Comparison of ENCODE assay signal across 27 mouse cellular contexts in the genomic region with DNA sequence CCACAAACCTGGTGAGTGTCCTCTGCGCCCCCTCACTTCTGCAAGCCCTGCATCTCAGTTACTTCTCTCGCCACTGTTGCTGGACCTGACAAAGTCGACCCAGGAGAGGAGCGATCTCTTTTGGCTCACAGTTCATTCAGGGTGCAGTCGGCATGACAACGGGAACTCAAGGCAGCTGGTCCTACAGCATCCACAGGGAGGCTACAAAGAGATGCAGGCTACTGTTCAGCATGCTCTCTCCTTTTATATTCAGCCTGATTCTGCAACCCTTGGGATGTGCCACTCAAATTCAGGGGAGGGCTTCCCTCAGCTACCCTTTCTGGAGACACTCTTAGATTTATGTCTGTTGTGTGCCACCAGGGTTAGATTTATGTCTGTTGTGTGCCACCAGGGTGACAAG. TPM values are rescaled to one million over a fixed set of nuclear protein-coding genes. Genes with fewer than 3 reads are reported as not detected.
A peak's percentile ranks its signal among the peaks of the same experiment; 100 is the strongest.
DNase-seq lines count a peak whose midpoint lies in the region; ATAC-seq lines count a peak whose summit lies in the region.
"Had no signal": no experiment of that assay in that cellular context is flagged by ENCODE, and none has a peak within 500 bp of the region (broad histone marks: within the 10 kb centered on the region; RNA-seq: fewer than 3 reads in every experiment).

No protein-coding gene starts in this region.

- no peaks in the 10 kb centered on the region for H3K27me3 ChIP-seq in hindbrain, embryonic 11.5 days (ENCODE audit: control insufficient read depth, insufficient read depth, low read length)
- H3K27me3 ChIP-seq in hindbrain, embryonic 12.5 days: no peaks in the 10 kb centered on the region; the same call in 1 of the 2 replicates
- no peaks in the 10 kb centered on the region for H3K27me3 ChIP-seq in neural tube, embryonic 11.5 days (ENCODE audit: control insufficient read depth, insufficient read depth, low read length)
- peaks cover 6% of the 10 kb centered on the region; the same call in 1 of the 2 replicates for H3K27me3 ChIP-seq in liver, embryonic 11.5 days (replicated peaks; ENCODE audit: control insufficient read depth, insufficient read depth, low read length)
- H3K27me3 ChIP-seq: embryonic facial prominence, embryonic 12.5 days; hindbrain, embryonic 15.5 days; intestine, embryonic 15.5 days; stomach, embryonic 15.5 days had no signal

- H3K9me3 ChIP-seq in hindbrain, embryonic 11.5 days (ENCODE audit: control insufficient read depth, low read length): no peaks in the 10 kb centered on the region
- H3K9me3 ChIP-seq in hindbrain, embryonic 12.5 days (replicated peaks): no peaks in the 10 kb centered on the region
- H3K9me3 ChIP-seq in neural tube, embryonic 11.5 days (ENCODE audit: control insufficient read depth, low read length): no peaks in the 10 kb centered on the region
- H3K9me3 ChIP-seq in liver, embryonic 11.5 days (ENCODE audit: control insufficient read depth, low read length): no peaks in the 10 kb centered on the region
- H3K9me3 ChIP-seq: embryonic facial prominence, embryonic 12.5 days; heart, embryonic 10.5 days; heart, embryonic 15.5 days; hindbrain, embryonic 15.5 days; intestine, embryonic 15.5 days; limb, embryonic 15.5 days; neural tube, embryonic 15.5 days; stomach, embryonic 15.5 days had no signal

- no peaks in the 10 kb centered on the region for H3K4me1 ChIP-seq in hindbrain, embryonic 11.5 days (replicated peaks; ENCODE audit: control insufficient read depth, insufficient read depth, low read length)
- peaks cover 16% of the 10 kb centered on the region for H3K4me1 ChIP-seq in hindbrain, embryonic 12.5 days
- 0 out of 2 replicates have a peak, but pooled peaks cover 6% of the 10 kb centered on the region for H3K4me1 ChIP-seq in neural tube, embryonic 11.5 days (ENCODE audit: control insufficient read depth, insufficient read depth, low read length)
- H3K4me1 ChIP-seq in liver, embryonic 11.5 days (replicated peaks; ENCODE audit: control insufficient read depth, insufficient read depth, low read length): no peaks in the 10 kb centered on the region
- H3K4me1 ChIP-seq: intestine, embryonic 15.5 days; stomach, embryonic 15.5 days had no signal

- H3K4me3 ChIP-seq in hindbrain, embryonic 11.5 days (ENCODE audit: low read depth, low read length): no peak overlapping the region
- no peak overlapping the region for H3K4me3 ChIP-seq in hindbrain, embryonic 12.5 days
- H3K4me3 ChIP-seq in neural tube, embryonic 11.5 days (ENCODE audit: low read depth, low read length): no peak overlapping the region
- H3K4me3 ChIP-seq in liver, embryonic 11.5 days (ENCODE audit: low read depth, low read length): no peak overlapping the region
- H3K4me3 ChIP-seq: embryonic facial prominence, embryonic 12.5 days; heart, embryonic 10.5 days; heart, embryonic 15.5 days; hindbrain, embryonic 15.5 days; intestine, embryonic 15.5 days; limb, embryonic 15.5 days; neural tube, embryonic 15.5 days; stomach, embryonic 15.5 days had no signal

- 44% methylated on average over 6 of the region's 6 CpGs for WGBS in hindbrain, embryonic 11.5 days
- 45% methylated on average over 6 of the region's 6 CpGs for WGBS in hindbrain, embryonic 12.5 days
- WGBS in neural tube, embryonic 11.5 days: 48% methylated on average over 6 of the region's 6 CpGs
- WGBS in liver, embryonic 11.5 days: 74% methylated on average over 6 of the region's 6 CpGs

- H3K36me3 ChIP-seq in hindbrain, embryonic 11.5 days (ENCODE audit: control insufficient read depth, insufficient read depth, low read length): no peaks in the 10 kb centered on the region
- no peaks in the 10 kb centered on the region for H3K36me3 ChIP-seq in hindbrain, embryonic 12.5 days
- no peaks in the 10 kb centered on the region for H3K36me3 ChIP-seq in neural tube, embryonic 11.5 days (ENCODE audit: control insufficient read depth, insufficient read depth, low read length)
- no peaks in the 10 kb centered on the region for H3K36me3 ChIP-seq in liver, embryonic 11.5 days (ENCODE audit: control insufficient read depth, insufficient read depth, low read length)
- H3K36me3 ChIP-seq: embryonic facial prominence, embryonic 12.5 days; heart, embryonic 10.5 days; heart, embryonic 15.5 days; hindbrain, embryonic 15.5 days; intestine, embryonic 15.5 days; limb, embryonic 15.5 days; neural tube, embryonic 15.5 days; stomach, embryonic 15.5 days had no signal

- peak; percentile 19; the same call in 1 of the 2 replicates for ATAC-seq in hindbrain, embryonic 11.5 days (ENCODE audit: low FRiP score)
- ATAC-seq in hindbrain, embryonic 12.5 days (ENCODE audit: low FRiP score): no peak
- ATAC-seq in neural tube, embryonic 11.5 days (ENCODE audit: insufficient read depth, low FRiP score, low TSS enrichment): no peak; the same call in 1 of the 2 replicates
- no peak for ATAC-seq in liver, embryonic 11.5 days (replicated peaks; ENCODE audit: low FRiP score)
- ATAC-seq: intestine, embryonic 15.5 days had no signal

- no peak overlapping the region for H3K27ac ChIP-seq in hindbrain, embryonic 11.5 days (ENCODE audit: low read depth, low read length)
- no peak overlapping the region for H3K27ac ChIP-seq in hindbrain, embryonic 12.5 days
- no peak overlapping the region for H3K27ac ChIP-seq in neural tube, embryonic 11.5 days (ENCODE audit: low read depth, low read length)
- no peak overlapping the region for H3K27ac ChIP-seq in liver, embryonic 11.5 days (ENCODE audit: low read depth, low read length)
- H3K27ac ChIP-seq: embryonic facial prominence, embryonic 12.5 days; heart, embryonic 10.5 days; heart, embryonic 15.5 days; hindbrain, embryonic 15.5 days; intestine, embryonic 15.5 days; limb, embryonic 15.5 days; liver, embryonic 14.5 days; neural tube, embryonic 15.5 days; stomach, embryonic 15.5 days had no signal

- H3K4me2 ChIP-seq in hindbrain, embryonic 11.5 days (replicated peaks; ENCODE audit: low read depth, low read length): no peak overlapping the region
- no peak overlapping the region for H3K4me2 ChIP-seq in hindbrain, embryonic 12.5 days (replicated peaks)
- H3K4me2 ChIP-seq in neural tube, embryonic 11.5 days (ENCODE audit: low read depth): no peak overlapping the region
- H3K4me2 ChIP-seq in liver, embryonic 11.5 days: no peak overlapping the region
- H3K4me2 ChIP-seq: embryonic facial prominence, embryonic 12.5 days; heart, embryonic 15.5 days; hindbrain, embryonic 15.5 days; intestine, embryonic 15.5 days; limb, embryonic 15.5 days; neural tube, embryonic 15.5 days; stomach, embryonic 15.5 days had no signal

- DNase-seq in hindbrain, embryonic 11.5 days (ENCODE audit: low spot score): no peak
- peak; percentile 37 for DNase-seq in neural tube, embryonic 11.5 days (ENCODE audit: low spot score)
- no peak for DNase-seq in neural tube, embryonic 10.5 days (ENCODE audit: extremely low spot score, low spot score)
- peak; percentile 12 for DNase-seq in brain, adult 2 months (ENCODE audit: low read depth, low spot score)
- DNase-seq in liver, embryonic 11.5 days (ENCODE audit: low spot score): no peak
- DNase-seq: adrenal gland, adult 8-10 months; B cell, adult 2 months; cerebellum, adult 11 months; cerebellum, adult 9-10 months; cerebellum, postnatal 36 days; gastrocnemius, postnatal 25 days; heart, adult 11 months; kidney, adult 2 months; kidney, postnatal 36 days; left cerebral cortex, postnatal 4 days; lung, adult 2 months; lung, postnatal 10 days had no signal

- H3K9ac ChIP-seq in hindbrain, embryonic 11.5 days (ENCODE audit: low read depth, low read length): no peak overlapping the region
- no peak overlapping the region for H3K9ac ChIP-seq in hindbrain, embryonic 12.5 days
- no peak overlapping the region for H3K9ac ChIP-seq in neural tube, embryonic 11.5 days (ENCODE audit: low read length)
- H3K9ac ChIP-seq in liver, embryonic 11.5 days (ENCODE audit: low read depth, low read length): no peak overlapping the region
- H3K9ac ChIP-seq: embryonic facial prominence, embryonic 12.5 days; heart, embryonic 15.5 days; hindbrain, embryonic 15.5 days; intestine, embryonic 15.5 days; limb, embryonic 15.5 days; liver, embryonic 14.5 days; neural tube, embryonic 15.5 days; stomach, embryonic 15.5 days had no signal

RNA-seq across cellular contexts. Expression of a gene that starts 45.0 kb away (rescaled TPM):
- 2.3 and 3.2 TPM in 2 replicates for polyA plus RNA-seq in hindbrain, embryonic 11.5 days (2014; fragmentation: Nextera tagmentation; extraction: Ambion mirVana)
- polyA plus RNA-seq in hindbrain, embryonic 12.5 days (2016; fragmentation: Nextera tagmentation; extraction: Ambion mirVana): 6.9 and 7.1 TPM in 2 replicates
- polyA plus RNA-seq in neural tube, embryonic 11.5 days (2014; fragmentation: Nextera tagmentation; extraction: Ambion mirVana): 3.0 and 3.6 TPM in 2 replicates
- polyA plus RNA-seq in liver, embryonic 11.5 days (2014; fragmentation: Nextera tagmentation; extraction: Ambion mirVana): 1.6 and 2.1 TPM in 2 replicates

RNA-seq across cellular contexts. Expression of a gene that starts 46.2 kb away (rescaled TPM):
- 14.8 and 21.1 TPM in 2 replicates for polyA plus RNA-seq in hindbrain, embryonic 11.5 days (2014; fragmentation: Nextera tagmentation; extraction: Ambion mirVana)
- 15.2 and 20.2 TPM in 2 replicates for polyA plus RNA-seq in hindbrain, embryonic 12.5 days (2016; fragmentation: Nextera tagmentation; extraction: Ambion mirVana)
- 25.6 and 29.6 TPM in 2 replicates for polyA plus RNA-seq in neural tube, embryonic 11.5 days (2014; fragmentation: Nextera tagmentation; extraction: Ambion mirVana)
- polyA plus RNA-seq in liver, embryonic 11.5 days (2014; fragmentation: Nextera tagmentation; extraction: Ambion mirVana): 0.66 and 1.2 TPM in 2 replicates

RNA-seq across cellular contexts. Expression of a gene that starts 55.5 kb away (rescaled TPM):
- polyA plus RNA-seq in hindbrain, embryonic 11.5 days (2014; fragmentation: Nextera tagmentation; extraction: Ambion mirVana): 51.3 and 53.5 TPM in 2 replicates
- polyA plus RNA-seq in hindbrain, embryonic 12.5 days (2016; fragmentation: Nextera tagmentation; extraction: Ambion mirVana): 51.3 and 52.3 TPM in 2 replicates
- polyA plus RNA-seq in neural tube, embryonic 11.5 days (2014; fragmentation: Nextera tagmentation; extraction: Ambion mirVana): 48.4 and 52.9 TPM in 2 replicates
- polyA plus RNA-seq in liver, embryonic 11.5 days (2014; fragmentation: Nextera tagmentation; extraction: Ambion mirVana): 28.8 and 31.4 TPM in 2 replicates

Comparison
In these comparisons a context has a peak if more than half of its experiments do, and no peak if none do; other contexts are left out.
1. DNase-seq: peak in neural tube, embryonic 11.5 days (single experiment) and brain, adult 2 months (single experiment); none in hindbrain, embryonic 11.5 days (single experiment), neural tube, embryonic 10.5 days (single experiment) and liver, embryonic 11.5 days (single experiment).